Comparison of ENCODE assay signal across 8 mouse cellular contexts in the genomic region with DNA sequence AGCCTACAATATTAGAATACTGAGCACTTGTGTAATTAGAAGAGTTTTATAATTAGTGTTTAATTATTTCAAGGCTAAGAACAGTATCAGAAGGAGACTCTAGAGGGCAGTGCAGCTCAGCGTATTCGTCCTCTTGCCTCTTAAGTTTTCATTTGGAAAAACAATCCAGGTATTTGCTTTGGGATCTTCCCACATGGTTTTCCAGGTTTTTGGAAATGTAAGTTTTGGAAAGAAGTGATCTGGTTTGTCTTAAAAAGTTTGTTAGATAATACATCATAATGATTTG.
A peak's percentile ranks its signal among the peaks of the same experiment; 100 is the strongest.
DNase-seq lines count a peak whose midpoint lies in the region; ATAC-seq and TF ChIP-seq lines count a peak whose summit lies in the region.

No protein-coding gene starts in this region.

- no peaks in the 10 kb centered on the region for H3K9me3 ChIP-seq in limb, embryonic 14.5 days (ENCODE audit: control insufficient read depth, low read length)
- no peaks in the 10 kb centered on the region for H3K9me3 ChIP-seq in limb, embryonic 10.5 days (replicated peaks)

- peak; percentile 26 for DNase-seq in cerebellum, adult 8-10 months
- no peak for DNase-seq in cerebellum, adult 9-11 months
- DNase-seq in limb, embryonic 14.5 days (ENCODE audit: low spot score) = peak; percentile 75
- DNase-seq in limb, embryonic 10.5 days (ENCODE audit: low spot score) = no peak
- DNase-seq in adipocyte (ENCODE audit: low spot score) = peak; percentile 54
- peak; percentile 49 for DNase-seq in kidney, postnatal 10 days
- no peak for DNase-seq in adrenal gland, adult 2 months
- no peak for DNase-seq in frontal cortex, postnatal 10 days (ENCODE audit: low spot score in 2 of 2)

- H3K9ac ChIP-seq in limb, embryonic 14.5 days (ENCODE audit: low read depth, low read length, severe bottlenecking) = no peak overlapping the region

- H3K27ac ChIP-seq in limb, embryonic 14.5 days (replicated peaks; ENCODE audit: low read depth, low read length) = no peak overlapping the region
- no peak overlapping the region for H3K27ac ChIP-seq in limb, embryonic 10.5 days

- H3K4me2 ChIP-seq in limb, embryonic 14.5 days (replicated peaks; ENCODE audit: low read depth, low read length, severe bottlenecking) = no peak overlapping the region

- no peak for TF ChIP-seq POLR2A in limb, embryonic 14.5 days (IDR thresholded peaks at IDR 0.05; ENCODE audit: borderline replicate concordance, extremely low read depth, insufficient read depth, insufficient read length)

- no peaks in the 10 kb centered on the region for H3K36me3 ChIP-seq in limb, embryonic 14.5 days (ENCODE audit: control insufficient read depth, insufficient read depth, low read length)
- no peaks in the 10 kb centered on the region for H3K36me3 ChIP-seq in limb, embryonic 10.5 days

- ATAC-seq in limb, embryonic 14.5 days (ENCODE audit: low FRiP score, low read depth) = no peak

- WGBS in limb, embryonic 14.5 days = 14% methylated on average over 2 of the region's 2 CpGs
- 31% methylated on average over 2 of the region's 2 CpGs for WGBS in limb, embryonic 10.5 days

- H3K27me3 ChIP-seq in limb, embryonic 14.5 days (ENCODE audit: control insufficient read depth, insufficient read depth, low read length) = no peaks in the 10 kb centered on the region
- H3K27me3 ChIP-seq in limb, embryonic 10.5 days (ENCODE audit: low read depth, poor library complexity, severe bottlenecking) = no peaks in the 10 kb centered on the region

- peaks cover 7% of the 10 kb centered on the region for H3K4me1 ChIP-seq in limb, embryonic 14.5 days (ENCODE audit: control insufficient read depth, insufficient read depth, low read length)
- H3K4me1 ChIP-seq in limb, embryonic 10.5 days = peaks cover 50% of the 10 kb centered on the region

- H3K4me3 ChIP-seq in limb, embryonic 14.5 days (replicated peaks; ENCODE audit: low read length) = no peak overlapping the region
- no peak overlapping the region for H3K4me3 ChIP-seq in limb, embryonic 10.5 days

Comparison
In these comparisons a context has a peak if more than half of its experiments do, and no peak if none do; other contexts are left out.
1. DNase-seq: peak in cerebellum, adult 8-10 months (single experiment), limb, embryonic 14.5 days (single experiment), adipocyte (single experiment) and kidney, postnatal 10 days (single experiment); none in cerebellum, adult 9-11 months (single experiment), limb, embryonic 10.5 days (single experiment), adrenal gland, adult 2 months (single experiment) and frontal cortex, postnatal 10 days (0 of 2).